Mouse (Mus musculus) intestine, embryonic 14.5 days (tissue): ENCODE results near the gene Serinc5. TPM values are rescaled to one million over a fixed set of nuclear protein-coding genes. Genes with fewer than 3 reads are reported as not detected.
A peak's percentile ranks its signal among the peaks of the same experiment; 100 is the strongest.

ENCODE experiments used
- ATAC-seq: fragments of 200-750 bp; cut with Nextera tagmentation; replicated peaks from 2 replicates; pipeline ENCODE4 v1.8.0; 2017; ENCODE audit warnings: low read depth, moderate number of reproducible peaks, moderate TSS enrichment, moderate library complexity; ENCODE audit not compliant: low FRiP score, low TSS enrichment
- DNase-seq: peaks from one replicate; pipeline ENCODE4 v3.0.0-alpha.2; 2018; ENCODE audit warnings: low spot score
- H3K27ac ChIP-seq: fragments of 300-500 bp; sonication (generic); 2 replicates; pipeline ENCODE4 v1.5.1; 2014; ENCODE audit warnings: low read depth, mild to moderate bottlenecking, control low read depth
- H3K27me3 ChIP-seq: fragments of 300-500 bp; sonication (generic); replicated peaks from 2 replicates; pipeline ENCODE4 v1.6.1; 2014; ENCODE audit warnings: low read length, control low read depth; ENCODE audit not compliant: control insufficient read depth, insufficient read depth
- H3K36me3 ChIP-seq: fragments of 300-500 bp; sonication (generic); 2 replicates; pipeline ENCODE4 v1.6.1; 2014; ENCODE audit warnings: low read length, control low read depth; ENCODE audit not compliant: control insufficient read depth, insufficient read depth
- H3K4me1 ChIP-seq: fragments of 300-500 bp; sonication (generic); replicated peaks from 2 replicates; pipeline ENCODE4 v1.6.1; 2014; ENCODE audit warnings: low read length, control low read depth, mixed read lengths; ENCODE audit not compliant: control insufficient read depth, insufficient read depth
- H3K4me2 ChIP-seq: fragments of 300-500 bp; sonication (generic); 2 replicates; pipeline ENCODE4 v1.6.1; 2014; ENCODE audit warnings: low read length
- H3K4me3 ChIP-seq: fragments of 300-500 bp; sonication (generic); 2 replicates; pipeline ENCODE4 v1.5.1; 2014; ENCODE audit warnings: low read depth, low read length, control low read depth, mixed read lengths
- H3K9ac ChIP-seq: fragments of 300-500 bp; sonication (generic); 2 replicates; pipeline ENCODE4 v1.6.1; 2014; ENCODE audit warnings: mild to moderate bottlenecking, low read length
- H3K9me3 ChIP-seq: fragments of 300-500 bp; sonication (generic); 2 replicates; pipeline ENCODE4 v1.6.1; 2016; ENCODE audit warnings: low read length, control low read depth; ENCODE audit not compliant: control insufficient read depth
- WGBS: fragments of 180-500 bp; shearing (Covaris S2); extraction: QIAGEN DNeasy Blood & Tissue Kit; methylation state at CpG from one replicate; pipeline ENCODE4 v1.1.7; 2014; 5-methylcytosine and 5-hydroxymethylcytosine counted together
- polyA plus RNA-seq: library from polyadenylated mRNA; unstranded; fragments of >200 nt; fragmentation: Nextera tagmentation; extraction: Ambion mirVana; gene quantifications from 2 replicates; pipeline ENCODE4 v1.2.1, GENCODE M21; 2014

Serinc5 gene
- polyA plus RNA-seq, 1 experiment from 2014 or later = 24.9 TPM

DNA sequence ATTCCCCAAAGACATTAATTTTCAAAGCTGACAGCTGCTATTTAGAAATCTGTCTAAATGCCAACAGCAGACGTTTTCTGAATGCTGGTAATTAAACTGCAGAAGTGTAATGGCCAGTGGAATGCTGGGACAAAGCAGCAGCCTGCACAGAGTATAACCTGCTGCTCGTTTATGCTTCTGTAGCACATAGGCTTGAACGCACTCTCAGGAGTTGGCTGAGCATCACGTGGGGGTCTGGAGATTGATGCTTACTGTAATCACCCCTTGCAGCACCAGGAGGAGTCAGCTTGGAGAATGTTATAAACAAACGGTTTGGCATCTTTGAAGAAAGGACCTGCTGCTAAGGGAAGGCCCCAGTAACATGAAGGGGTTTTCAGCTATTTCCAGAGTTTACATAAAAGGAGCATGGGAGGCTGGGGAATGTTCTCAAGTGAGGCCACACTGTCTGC lies 85.6 kb downstream of the Serinc5 start:
- no peak overlapping the region for H3K4me3 ChIP-seq
- WGBS = 26% methylated on average over 5 of the region's 5 CpGs
- H3K36me3 ChIP-seq = peaks cover 9% of the 10 kb centered on the region; the same call in 1 of the 2 replicates
- H3K27me3 ChIP-seq = no peaks in the 10 kb centered on the region
- DNase-seq = peak; percentile 58
- 0 out of 2 replicates have a peak overlapping the region, but pooled peaks have one; percentile 3 for H3K27ac ChIP-seq
- H3K9ac ChIP-seq = no peak overlapping the region
- no peak overlapping the region for H3K4me2 ChIP-seq
- no peaks in the 10 kb centered on the region for H3K9me3 ChIP-seq
- peaks cover 16% of the 10 kb centered on the region for H3K4me1 ChIP-seq
- peak; percentile 78 for ATAC-seq

DNA sequence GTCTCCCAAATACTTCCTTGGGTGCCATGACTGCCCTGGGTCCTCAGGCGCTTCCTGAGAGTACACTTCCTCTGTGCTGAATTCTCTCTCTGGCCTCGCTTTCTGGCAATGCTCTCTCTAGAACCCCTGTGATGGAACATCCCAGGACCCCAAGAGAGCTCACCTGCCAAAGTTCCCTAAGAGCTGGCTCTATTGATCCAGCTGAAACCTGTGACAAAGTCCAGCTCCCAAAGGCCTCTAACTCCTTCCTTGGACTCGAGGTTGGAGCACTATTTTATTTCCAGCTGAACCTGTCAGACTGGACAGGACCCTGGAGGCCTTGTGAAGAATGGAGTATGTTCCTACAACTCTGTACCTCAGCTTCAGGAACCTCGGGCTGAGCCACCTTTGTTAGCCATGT lies 86.2 kb downstream of the Serinc5 start:
- DNase-seq (peak; percentile 49), ATAC-seq (no peak)
- Histone ChIP-seq H3K36me3 (peaks cover 7% of the 10 kb centered on the region; the same call in 1 of the 2 replicates), H3K9ac (no peak overlapping the region), H3K27me3 (no peaks in the 10 kb centered on the region), H3K27ac (peak overlapping the region; percentile 3; the same call in 1 of the 2 replicates), H3K9me3 (no peaks in the 10 kb centered on the region), H3K4me1 (peaks cover 16% of the 10 kb centered on the region), H3K4me2 (no peak overlapping the region), H3K4me3 (no peak overlapping the region)
- WGBS = 49% methylated on average over 4 of the region's 4 CpGs

DNA sequence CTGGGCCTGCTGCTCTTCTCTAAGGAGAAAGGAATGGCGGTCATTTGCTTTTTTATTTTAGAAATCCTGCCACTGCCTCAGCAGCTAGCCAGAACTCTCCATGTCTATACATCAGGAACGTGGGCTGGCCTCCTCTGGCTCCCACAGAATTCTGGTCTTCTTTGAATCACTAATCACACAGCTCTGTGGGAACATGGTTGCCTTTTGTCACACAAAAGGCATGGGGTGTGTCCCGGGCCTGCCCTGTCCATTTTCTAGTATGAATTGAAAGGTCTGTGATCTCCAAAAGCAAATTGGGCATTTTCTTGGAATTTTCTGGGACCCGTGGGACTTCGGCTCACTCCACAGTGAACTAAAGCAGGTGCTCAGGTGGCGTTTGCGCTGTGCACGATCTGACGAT lies 87.9 kb downstream of the Serinc5 start:
- H3K4me2 ChIP-seq = no peak overlapping the region
- 83% methylated on average over 9 of the region's 9 CpGs for WGBS
- H3K27ac ChIP-seq = no peak overlapping the region
- H3K36me3 ChIP-seq = peaks cover 7% of the 10 kb centered on the region; the same call in 1 of the 2 replicates
- no peaks in the 10 kb centered on the region for H3K27me3 ChIP-seq
- H3K9me3 ChIP-seq = no peaks in the 10 kb centered on the region
- ATAC-seq (no peak), DNase-seq (peak; percentile 41)
- H3K4me1 ChIP-seq = peaks cover 18% of the 10 kb centered on the region
- no peak overlapping the region for H3K4me3 ChIP-seq
- H3K9ac ChIP-seq = no peak overlapping the region

DNA sequence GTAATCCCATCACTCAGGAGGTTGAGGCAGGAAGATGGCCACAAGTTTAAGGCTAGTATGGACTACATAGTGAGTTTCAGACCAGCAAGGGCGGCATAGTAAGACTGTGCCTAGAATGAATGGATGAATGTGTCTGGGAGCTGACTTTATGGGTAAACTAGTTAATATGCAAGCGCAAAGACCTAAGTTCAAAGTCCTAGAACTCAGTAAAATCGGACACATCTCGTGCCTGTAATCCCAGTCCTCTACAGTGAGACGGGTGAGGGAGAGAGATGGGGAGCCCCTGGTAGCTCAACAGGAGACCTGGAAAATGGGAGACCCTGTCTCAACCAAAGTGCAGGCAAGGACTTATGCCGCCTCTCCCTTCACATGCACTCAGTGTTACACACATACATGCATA lies 88.5 kb downstream of the Serinc5 start:
- ATAC-seq (no peak), DNase-seq (peak; percentile 31)
- peaks cover 17% of the 10 kb centered on the region for H3K4me1 ChIP-seq
- no peak overlapping the region for H3K9ac ChIP-seq
- 90% methylated on average over 6 of the region's 6 CpGs for WGBS
- no peaks in the 10 kb centered on the region for H3K27me3 ChIP-seq
- H3K9me3 ChIP-seq = no peaks in the 10 kb centered on the region
- H3K27ac ChIP-seq = no peak overlapping the region
- no peak overlapping the region for H3K4me2 ChIP-seq
- peaks cover 7% of the 10 kb centered on the region; the same call in 1 of the 2 replicates for H3K36me3 ChIP-seq
- no peak overlapping the region for H3K4me3 ChIP-seq

DNA sequence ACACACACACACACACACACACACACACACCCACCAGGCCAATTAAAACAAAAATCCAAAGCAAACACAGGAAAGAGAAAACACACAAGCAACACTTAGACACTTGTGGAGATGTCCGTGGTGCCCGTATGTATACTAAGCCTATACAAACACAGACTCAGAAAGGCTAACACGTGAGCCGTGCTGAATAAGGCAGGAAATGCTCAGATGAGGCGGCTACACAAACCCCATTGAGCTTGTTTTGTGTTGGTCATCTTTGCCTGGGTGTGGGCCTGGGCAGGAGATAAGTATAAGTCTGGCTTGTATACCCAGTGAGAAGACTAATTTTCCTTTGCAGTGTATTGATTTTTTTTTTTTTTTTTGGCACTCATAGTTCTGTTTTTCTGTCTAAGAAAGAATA lies 91.1 kb downstream of the Serinc5 start:
- peaks cover 11% of the 10 kb centered on the region for H3K36me3 ChIP-seq
- H3K27me3 ChIP-seq = no peaks in the 10 kb centered on the region
- peak; percentile 47 for DNase-seq
- no peak overlapping the region for H3K4me2 ChIP-seq
- H3K4me3 ChIP-seq = no peak overlapping the region
- 64% methylated on average over 5 of the region's 5 CpGs for WGBS
- peaks cover 7% of the 10 kb centered on the region; the same call in 1 of the 2 replicates for H3K4me1 ChIP-seq
- no peak for ATAC-seq
- H3K9me3 ChIP-seq = no peaks in the 10 kb centered on the region
- no peak overlapping the region for H3K9ac ChIP-seq
- H3K27ac ChIP-seq = no peak overlapping the region

DNA sequence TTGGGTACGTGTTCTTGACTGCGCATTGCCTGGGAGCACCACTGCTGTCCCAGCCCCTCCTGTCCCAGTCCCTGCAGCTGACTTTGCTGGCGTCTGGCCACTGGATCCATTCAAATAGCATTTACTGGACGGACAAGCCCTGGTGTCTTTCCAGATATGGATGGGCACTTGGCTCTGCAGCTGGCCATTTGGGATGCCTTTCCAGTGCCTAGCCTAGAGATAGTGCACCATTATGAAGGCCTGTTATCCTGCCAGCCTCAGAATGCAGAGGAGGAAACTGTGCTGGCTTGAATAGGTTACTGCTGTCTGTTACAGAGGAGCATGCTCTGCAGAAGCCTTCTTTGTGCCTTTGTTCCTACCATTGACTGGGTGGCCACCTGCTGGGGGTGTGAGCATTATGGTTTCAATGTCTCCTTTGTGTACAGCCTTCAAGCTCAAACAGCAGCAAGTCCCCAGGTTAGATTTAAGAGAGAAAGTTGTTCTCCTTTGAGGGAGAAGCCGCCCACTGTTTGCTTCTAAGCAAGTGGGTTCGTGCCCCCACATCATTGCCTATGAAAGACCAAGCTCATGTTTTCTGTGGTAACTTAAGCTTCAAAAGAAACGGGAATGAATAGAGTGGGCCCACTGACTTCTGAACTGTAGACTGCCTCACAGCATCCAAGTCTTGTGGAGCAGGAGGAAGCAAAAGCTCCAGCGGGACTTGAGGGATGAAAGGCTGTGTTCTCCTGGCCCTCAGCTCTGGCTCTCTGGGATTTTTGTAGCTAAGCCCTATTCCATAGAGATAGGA lies 92.5 kb downstream of the Serinc5 start:
- WGBS = 64% methylated on average over 8 of the region's 8 CpGs

DNA sequence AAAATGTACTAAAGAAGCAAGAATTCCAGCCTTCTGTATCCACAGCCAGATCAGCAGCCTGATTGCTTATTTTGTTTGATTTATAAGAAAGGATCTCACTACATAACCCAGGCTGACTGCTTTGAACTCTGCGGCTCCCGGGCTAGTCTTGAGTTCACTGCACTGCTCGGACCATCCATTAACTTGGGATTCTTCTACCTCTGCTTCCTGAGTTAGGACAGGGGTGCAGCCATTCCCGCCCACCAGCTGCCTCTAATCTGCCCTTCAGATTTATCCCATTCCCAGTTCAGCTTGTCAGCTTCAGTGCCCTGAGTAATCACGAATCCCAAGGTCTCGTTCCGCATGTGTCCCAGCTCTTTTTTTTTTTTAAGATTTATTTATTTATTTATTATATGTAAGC lies 93.3 kb downstream of the Serinc5 start:
- peaks cover 24% of the 10 kb centered on the region for H3K36me3 ChIP-seq
- peaks cover 7% of the 10 kb centered on the region; the same call in 1 of the 2 replicates for H3K4me1 ChIP-seq
- no peaks in the 10 kb centered on the region for H3K9me3 ChIP-seq
- no peaks in the 10 kb centered on the region for H3K27me3 ChIP-seq
- H3K4me3 ChIP-seq = no peak overlapping the region
- H3K9ac ChIP-seq = no peak overlapping the region
- 33% methylated on average over 7 of the region's 7 CpGs for WGBS
- H3K4me2 ChIP-seq = no peak overlapping the region
- DNase-seq (peak; percentile 51), ATAC-seq (no peak)
- H3K27ac ChIP-seq = no peak overlapping the region

More for the DNA sequence above, 92.5 kb downstream of the Serinc5 start:
- H3K36me3 ChIP-seq = peaks cover 16% of the 10 kb centered on the region
- H3K27me3 ChIP-seq = no peaks in the 10 kb centered on the region
- DNase-seq (peak; percentile 51), ATAC-seq (no peak)
- peak overlapping the region; percentile 34; the same call in 1 of the 2 replicates for H3K27ac ChIP-seq
- no peak overlapping the region for H3K4me2 ChIP-seq
- H3K9me3 ChIP-seq = no peaks in the 10 kb centered on the region
- H3K4me1 ChIP-seq = peaks cover 7% of the 10 kb centered on the region; the same call in 1 of the 2 replicates
- H3K9ac ChIP-seq = no peak overlapping the region
- H3K4me3 ChIP-seq = no peak overlapping the region

DNA sequence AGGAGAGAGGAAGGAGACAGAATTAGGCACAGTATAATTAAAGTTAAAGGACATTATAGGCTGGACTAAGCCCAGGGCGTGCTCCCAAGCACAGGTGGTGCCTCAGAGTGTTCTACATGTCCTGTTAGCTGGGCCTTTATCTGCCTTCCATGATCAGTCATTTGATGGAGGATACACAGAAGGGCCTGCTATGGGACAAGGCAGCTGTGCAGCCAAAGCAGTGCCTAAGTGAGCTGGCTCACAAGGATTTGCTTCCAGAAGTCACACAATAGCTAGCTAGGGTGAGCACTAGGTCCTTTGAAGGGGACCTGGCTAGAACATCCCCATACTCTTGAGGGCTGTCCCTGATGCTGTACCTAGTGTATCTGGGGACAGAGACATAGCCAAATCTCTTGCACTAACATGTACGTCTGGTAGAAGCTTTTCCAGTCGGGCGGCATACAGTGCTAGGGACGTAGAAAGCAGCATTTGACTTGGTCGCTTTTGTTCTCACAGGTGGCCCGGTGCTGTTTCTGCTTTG lies 94.2 kb downstream of the Serinc5 start:
- no peaks in the 10 kb centered on the region for H3K27me3 ChIP-seq
- H3K9ac ChIP-seq = no peak overlapping the region
- ATAC-seq (no peak), DNase-seq (peak; percentile 50)
- peaks cover 31% of the 10 kb centered on the region for H3K36me3 ChIP-seq
- H3K4me3 ChIP-seq = no peak overlapping the region
- 89% methylated on average over 7 of the region's 7 CpGs for WGBS
- peaks cover 7% of the 10 kb centered on the region; the same call in 1 of the 2 replicates for H3K4me1 ChIP-seq
- no peaks in the 10 kb centered on the region for H3K9me3 ChIP-seq
- H3K27ac ChIP-seq = no peak overlapping the region
- H3K4me2 ChIP-seq = no peak overlapping the region
